Mouse (Mus musculus) ZHBTc4 (cell line): ENCODE results near the gene Fto.
A peak's percentile ranks its signal among the peaks of the same experiment; 100 is the strongest.

Source experiments
- DNase-seq: peaks from one replicate; pipeline ENCODE4 v3.0.0-alpha.2; 2011; ENCODE audit warnings: low read depth, low spot score

The Fto gene

GRCm38 (mm10) chr8:91312835-91313832 lies at the start of gene Fto, which contains the start of gene Rpgrip1l:
Gene Fto, plus strand, starts transcription at chr8:91313525.
Gene Rpgrip1l, minus strand, starts transcription at chr8:91313262.
- peak; percentile 99 for DNase-seq

GRCm38 (mm10) chr8:91263939-91264338 lies 49.4 kb upstream of the Fto start:
- DNase-seq: no peak

- no peak for DNase-seq
Observed at GRCm38 (mm10) chr8:91264564-91264963, 48.8 kb upstream of the Fto start.

- DNase-seq: no peak
Observed at GRCm38 (mm10) chr8:91269374-91269958, 43.9 kb upstream of the Fto start.

GRCm38 (mm10) chr8:91273493-91273892 lies 39.8 kb upstream of the Fto start:
- no peak for DNase-seq

GRCm38 (mm10) chr8:91276337-91276736 lies 37.0 kb upstream of the Fto start:
- DNase-seq: peak; percentile 76

- DNase-seq: no peak
Observed at GRCm38 (mm10) chr8:91278060-91278459, 35.3 kb upstream of the Fto start.

GRCm38 (mm10) chr8:91280467-91281212 lies 32.7 kb upstream of the Fto start:
- DNase-seq: no peak

- no peak for DNase-seq
Observed at GRCm38 (mm10) chr8:91281545-91281944, 31.8 kb upstream of the Fto start.

- no peak for DNase-seq
Observed at GRCm38 (mm10) chr8:91282655-91283054, 30.7 kb upstream of the Fto start.

DNA sequence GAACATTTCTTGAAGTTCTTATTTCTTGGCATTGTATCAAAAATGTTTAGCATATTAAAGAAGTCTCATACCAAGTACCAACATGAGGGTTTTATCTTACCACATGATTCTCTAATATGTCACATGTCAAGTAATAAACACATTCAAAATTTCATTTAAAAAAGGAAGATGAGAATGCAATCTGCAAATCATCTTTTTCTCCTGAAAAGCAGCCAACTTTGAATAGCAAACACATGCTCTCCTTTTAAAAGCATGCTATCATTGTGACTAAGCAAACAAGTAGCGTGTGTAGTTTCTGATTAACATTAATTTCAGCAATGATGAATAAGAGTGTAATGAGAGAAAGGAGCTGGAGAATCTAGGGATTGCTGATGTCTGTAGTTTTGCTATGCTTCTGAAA lies 29.5 kb upstream of the Fto start:
- DNase-seq: no peak

- no peak for DNase-seq
Observed at GRCm38 (mm10) chr8:91286237-91286636, 27.1 kb upstream of the Fto start.

DNA sequence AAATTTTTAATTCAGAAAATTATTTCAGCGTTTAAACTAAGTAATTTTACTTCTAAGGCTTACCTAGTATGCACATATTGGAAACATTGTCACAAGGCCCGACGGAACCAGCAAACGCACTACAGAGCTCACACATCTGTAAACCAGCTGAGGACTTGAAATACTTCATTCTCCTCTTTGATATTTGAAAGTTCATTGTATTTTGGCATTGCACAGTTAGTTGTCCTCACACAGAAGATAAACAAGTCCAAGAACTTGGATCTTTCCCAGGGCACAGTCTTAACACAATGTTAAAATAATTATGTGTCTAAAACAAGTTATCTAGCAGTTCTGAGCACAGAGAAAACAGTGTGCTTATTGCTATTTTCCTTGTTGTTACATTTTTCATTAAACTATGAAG lies 22.7 kb upstream of the Fto start:
- DNase-seq: no peak

- no peak for DNase-seq
Observed at GRCm38 (mm10) chr8:91295786-91296185, 17.5 kb upstream of the Fto start.

DNA sequence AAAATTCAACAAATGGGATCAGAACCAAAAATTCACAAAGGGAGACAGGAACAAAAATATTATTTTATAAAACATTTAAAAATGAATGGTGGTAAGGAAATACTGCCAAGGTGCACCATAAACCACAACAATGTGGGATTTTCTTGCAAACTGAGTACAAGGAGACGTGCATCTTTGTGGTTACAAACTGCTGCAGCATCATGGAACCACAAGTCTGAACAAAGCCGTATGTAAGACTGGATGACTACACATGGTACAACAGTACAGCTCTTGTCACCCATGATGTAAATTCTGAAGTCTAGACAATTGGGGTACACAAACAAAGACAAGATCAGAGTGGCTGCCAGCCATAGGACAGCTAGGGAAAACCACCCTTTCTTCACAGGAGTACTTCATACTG lies 14.7 kb upstream of the Fto start:
- no peak for DNase-seq

DNA sequence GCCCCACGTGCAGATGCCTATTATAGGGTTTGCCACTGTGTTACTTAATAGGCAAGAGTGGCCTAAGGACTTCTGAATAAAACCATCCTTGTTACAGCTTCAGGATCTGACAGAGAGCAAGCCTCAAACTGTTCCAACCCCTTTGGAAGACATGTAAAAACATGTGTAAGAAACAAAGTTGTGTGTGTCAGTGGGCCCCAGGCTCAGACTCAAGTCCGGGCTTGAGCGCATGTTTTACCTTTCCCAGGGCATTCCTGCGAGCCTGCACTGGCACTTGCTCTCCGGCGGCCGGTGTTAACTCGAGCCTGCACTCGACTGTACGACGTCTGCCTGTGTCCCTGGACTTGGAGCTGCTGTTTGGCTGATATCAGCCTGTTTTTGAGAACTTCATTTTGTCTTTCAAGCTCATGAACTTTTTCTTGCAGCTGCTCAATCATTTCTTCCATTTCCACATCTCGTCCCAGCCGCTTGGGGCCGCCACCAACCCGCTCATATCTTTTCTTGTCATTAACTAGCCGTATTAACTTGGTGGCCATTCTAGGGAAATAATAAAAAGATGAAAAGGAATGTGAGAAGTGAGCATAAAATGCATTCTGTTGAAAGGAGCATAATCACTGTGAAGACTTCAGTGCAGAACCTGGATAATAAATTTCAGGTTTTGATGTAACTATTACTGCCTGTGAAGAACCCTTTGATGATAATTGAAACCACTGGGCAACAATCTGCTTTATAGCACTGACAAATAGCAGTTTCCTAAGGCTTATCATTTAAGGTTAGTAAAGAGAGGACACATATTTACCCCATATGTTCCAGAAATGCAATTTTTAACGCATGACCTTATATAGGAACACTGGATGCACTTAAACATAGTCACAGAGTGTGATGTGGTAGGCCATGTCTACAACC lies 8.6 kb upstream of the Fto start:
- DNase-seq: peak; percentile 29

- DNase-seq: no peak
Observed at GRCm38 (mm10) chr8:91312342-91312741, 983 bp upstream of the Fto start.

DNA sequence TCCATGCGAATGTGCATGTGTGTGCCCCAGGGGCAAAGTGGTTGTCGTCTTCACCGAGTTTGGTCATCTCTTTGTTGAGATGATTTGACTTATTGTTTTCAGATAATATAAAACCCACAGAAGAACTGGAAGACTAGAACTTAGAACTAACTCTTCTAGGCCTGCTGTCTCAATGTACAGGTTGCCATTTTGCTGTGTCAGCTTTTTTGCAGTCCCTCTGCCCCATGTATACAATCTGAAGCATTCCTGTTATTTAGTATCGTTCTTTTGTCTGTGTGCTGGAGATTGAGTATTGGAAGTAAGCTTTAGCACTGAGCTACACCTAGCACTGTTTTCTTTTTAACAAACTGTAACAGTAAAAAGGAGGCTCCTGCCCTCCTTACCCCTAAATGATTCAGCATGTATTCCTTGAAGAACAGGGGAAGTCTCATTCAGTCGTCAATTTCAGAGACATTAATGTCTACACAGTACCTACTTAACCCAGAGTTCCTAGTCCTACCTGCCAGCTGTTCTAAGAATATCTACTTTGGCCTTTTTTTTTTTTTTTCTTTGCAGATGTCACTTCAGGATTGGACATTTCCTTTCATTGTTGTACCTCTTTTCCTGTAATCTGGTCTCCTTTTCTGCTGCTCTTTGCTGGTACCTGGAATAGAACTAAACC lies 4.4 kb downstream of the Fto start:
- no peak for DNase-seq

DNA sequence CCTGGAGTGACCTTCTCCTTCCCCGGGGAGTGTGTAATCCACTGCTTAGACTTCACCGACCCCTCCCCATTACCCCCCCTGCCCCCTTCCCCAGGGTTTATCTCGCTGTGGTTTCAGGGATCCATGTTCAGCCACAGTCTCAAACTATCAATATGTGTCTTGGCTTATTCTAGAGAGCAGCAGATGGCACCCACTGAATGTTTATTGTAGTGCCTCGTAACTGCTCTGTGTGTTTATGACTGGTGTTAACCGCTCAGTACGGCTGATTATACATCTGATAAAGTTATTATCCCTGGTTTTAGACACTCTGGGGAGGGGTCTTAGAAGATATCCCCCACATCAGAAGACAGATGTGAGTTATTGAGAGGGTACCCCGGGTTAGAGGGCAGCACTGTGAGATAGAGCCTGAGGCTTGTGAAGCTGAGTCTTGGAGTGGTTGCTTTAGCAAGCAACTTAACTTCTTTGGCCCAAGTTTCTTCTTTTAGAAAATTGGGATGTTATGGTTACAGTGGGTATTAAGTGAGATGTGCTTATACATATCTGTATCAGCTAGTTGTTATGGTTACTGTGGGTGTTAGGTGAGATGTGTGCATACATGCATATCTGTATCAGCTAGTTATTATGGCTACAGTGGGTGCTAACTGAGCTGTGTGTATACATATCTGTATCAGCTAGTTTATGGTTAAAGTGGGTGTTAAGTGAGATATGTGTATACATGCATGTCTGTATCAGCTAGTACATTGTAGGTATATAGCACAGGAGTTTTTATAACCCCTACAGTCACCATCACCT lies 5.8 kb downstream of the Fto start:
- no peak for DNase-seq

GRCm38 (mm10) chr8:91323511-91323910 lies 10.2 kb downstream of the Fto start:
- no peak for DNase-seq
